Mouse (Mus musculus) kidney, embryonic 16.5 days (tissue): ENCODE results near the gene Maml3. TPM values are rescaled to one million over a fixed set of nuclear protein-coding genes. Genes with fewer than 3 reads are reported as not detected.

Source experiments
- ATAC-seq: fragments of 200-750 bp; cut with Nextera tagmentation; 2 replicates; pipeline ENCODE4 v1.8.0; 2017; ENCODE audit warnings: moderate TSS enrichment; ENCODE audit not compliant: low FRiP score, low TSS enrichment
- H3K27ac ChIP-seq: fragments of 300-500 bp; sonication (generic); 2 replicates; pipeline ENCODE4 v1.5.1; 2014; ENCODE audit warnings: low read length
- H3K27me3 ChIP-seq: fragments of 300-500 bp; sonication (generic); 2 replicates; pipeline ENCODE4 v1.6.1; 2014; ENCODE audit warnings: low read length, control low read depth, mixed read lengths; ENCODE audit not compliant: insufficient read depth
- H3K36me3 ChIP-seq: fragments of 300-500 bp; sonication (generic); 2 replicates; pipeline ENCODE4 v1.6.1; 2014; ENCODE audit warnings: low read length, control low read depth, mixed read lengths; ENCODE audit not compliant: insufficient read depth
- H3K4me1 ChIP-seq: fragments of 300-500 bp; sonication (generic); 2 replicates; pipeline ENCODE4 v1.6.1; 2014; ENCODE audit warnings: low read length, control low read depth, mixed read lengths; ENCODE audit not compliant: insufficient read depth
- H3K4me2 ChIP-seq: fragments of 300-500 bp; sonication (generic); replicated peaks from 2 replicates; pipeline ENCODE4 v1.6.1; 2014; ENCODE audit warnings: low read depth, low read length
- H3K4me3 ChIP-seq: fragments of 300-500 bp; sonication (generic); 2 replicates; pipeline ENCODE4 v1.5.1; 2014; ENCODE audit warnings: mild to moderate bottlenecking, low read length
- H3K9ac ChIP-seq: fragments of 300-500 bp; sonication (generic); replicated peaks from 2 replicates; pipeline ENCODE4 v1.6.1; 2014; ENCODE audit warnings: low read length
- H3K9me3 ChIP-seq: fragments of 300-500 bp; sonication (generic); 2 replicates; pipeline ENCODE4 v1.6.1; 2016; ENCODE audit warnings: low read length, control low read depth
- WGBS: fragments of 180-500 bp; shearing (Covaris S2); extraction: QIAGEN DNeasy Blood & Tissue Kit; methylation state at CpG from one replicate; pipeline ENCODE4 v1.1.7; 2014; 5-methylcytosine and 5-hydroxymethylcytosine counted together
- polyA plus RNA-seq: library from polyadenylated mRNA; unstranded; fragments of >200 nt; fragmentation: Nextera tagmentation; extraction: Ambion mirVana; gene quantifications from 2 replicates; pipeline ENCODE4 v1.2.1, GENCODE M21; 2015

Gene Maml3
- polyA plus RNA-seq, 1 experiment from 2014 or later, result 6.7 TPM

DNA sequence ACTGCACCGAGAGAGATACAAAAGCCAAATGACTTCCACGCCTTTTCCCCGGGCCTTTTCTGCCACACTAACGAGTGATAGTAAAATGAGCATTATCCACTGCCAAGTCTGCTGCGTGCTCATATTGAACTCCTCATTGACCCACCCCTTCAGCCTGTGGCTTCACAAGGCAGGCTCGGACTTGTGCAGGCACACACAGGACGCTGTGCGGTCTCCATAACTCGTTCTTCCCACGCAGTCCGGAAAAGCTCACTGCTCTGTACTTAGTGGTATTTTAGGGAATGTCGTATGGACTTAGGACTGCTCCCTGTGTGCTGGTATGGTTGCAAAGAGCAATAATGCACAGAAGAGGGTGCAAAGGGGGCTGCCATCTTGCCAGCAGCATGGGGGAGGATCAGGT lies 262.7 kb downstream of the Maml3 start:
- no peak overlapping the region for H3K27ac ChIP-seq
- 76% methylated on average over 12 of the region's 12 CpGs for WGBS
- no peak for ATAC-seq

DNA sequence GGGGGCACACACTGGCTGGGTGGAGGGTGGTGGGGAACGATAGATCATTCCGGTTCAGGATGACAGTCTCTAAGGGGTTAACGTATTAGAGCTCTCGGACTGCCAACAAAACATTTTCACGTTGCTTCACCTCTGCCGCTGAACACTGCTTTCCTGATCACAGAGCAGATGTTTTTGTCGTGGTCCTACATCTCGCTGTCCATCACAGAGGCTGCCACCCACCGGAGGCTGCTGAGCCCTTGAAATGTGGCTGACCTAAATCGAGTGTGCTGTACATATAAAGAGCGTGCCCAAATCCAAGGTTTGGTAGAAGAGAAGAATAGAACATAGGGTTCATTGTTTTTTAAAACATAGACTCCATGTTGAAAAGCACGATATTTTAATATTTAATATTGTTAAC lies 263.3 kb downstream of the Maml3 start:
- no peak overlapping the region for H3K9ac ChIP-seq
- 63% methylated on average over 12 of the region's 12 CpGs for WGBS
- H3K4me2 ChIP-seq, result no peak overlapping the region
- peaks cover 6% of the 10 kb centered on the region for H3K4me1 ChIP-seq
- H3K4me3 ChIP-seq, result no peak overlapping the region
- H3K27me3 ChIP-seq, result no peaks in the 10 kb centered on the region
- ATAC-seq, result no peak
- no peaks in the 10 kb centered on the region for H3K36me3 ChIP-seq
- no peak overlapping the region for H3K27ac ChIP-seq
- H3K9me3 ChIP-seq, result no peaks in the 10 kb centered on the region

More for the DNA sequence above, 262.7 kb downstream of the Maml3 start:
- H3K4me3 ChIP-seq, result no peak overlapping the region
- no peaks in the 10 kb centered on the region for H3K9me3 ChIP-seq
- no peaks in the 10 kb centered on the region for H3K36me3 ChIP-seq
- no peak overlapping the region for H3K9ac ChIP-seq
- no peaks in the 10 kb centered on the region for H3K27me3 ChIP-seq
- H3K4me2 ChIP-seq, result no peak overlapping the region
- H3K4me1 ChIP-seq, result peaks cover 6% of the 10 kb centered on the region

DNA sequence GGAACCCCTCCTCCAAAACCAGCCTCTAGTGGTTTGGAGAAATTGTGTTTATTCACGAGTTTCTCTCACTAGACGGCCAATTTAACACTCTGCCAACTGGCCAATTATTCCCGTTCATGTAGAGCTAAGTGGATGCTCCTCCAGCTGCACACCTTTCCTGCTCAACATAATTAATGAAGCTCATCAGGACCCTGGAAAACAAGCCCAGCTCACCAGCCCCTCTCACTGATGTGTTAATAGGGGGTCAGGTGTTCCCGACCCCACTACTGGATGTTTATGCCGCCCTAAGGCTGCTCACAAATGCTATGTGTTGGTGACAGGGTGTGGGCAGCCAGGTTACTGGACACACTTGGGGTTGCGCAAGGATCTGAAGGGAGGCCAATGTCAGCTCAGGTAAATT lies 263.7 kb downstream of the Maml3 start:
- Histone ChIP-seq H3K36me3 (no peaks in the 10 kb centered on the region), H3K9ac (no peak overlapping the region), H3K9me3 (no peaks in the 10 kb centered on the region), H3K27me3 (no peaks in the 10 kb centered on the region), H3K4me2 (no peak overlapping the region), H3K4me1 (peaks cover 9% of the 10 kb centered on the region), H3K4me3 (no peak overlapping the region), H3K27ac (no peak overlapping the region)
- 67% methylated on average over 6 of the region's 6 CpGs for WGBS
- ATAC-seq, result no peak

DNA sequence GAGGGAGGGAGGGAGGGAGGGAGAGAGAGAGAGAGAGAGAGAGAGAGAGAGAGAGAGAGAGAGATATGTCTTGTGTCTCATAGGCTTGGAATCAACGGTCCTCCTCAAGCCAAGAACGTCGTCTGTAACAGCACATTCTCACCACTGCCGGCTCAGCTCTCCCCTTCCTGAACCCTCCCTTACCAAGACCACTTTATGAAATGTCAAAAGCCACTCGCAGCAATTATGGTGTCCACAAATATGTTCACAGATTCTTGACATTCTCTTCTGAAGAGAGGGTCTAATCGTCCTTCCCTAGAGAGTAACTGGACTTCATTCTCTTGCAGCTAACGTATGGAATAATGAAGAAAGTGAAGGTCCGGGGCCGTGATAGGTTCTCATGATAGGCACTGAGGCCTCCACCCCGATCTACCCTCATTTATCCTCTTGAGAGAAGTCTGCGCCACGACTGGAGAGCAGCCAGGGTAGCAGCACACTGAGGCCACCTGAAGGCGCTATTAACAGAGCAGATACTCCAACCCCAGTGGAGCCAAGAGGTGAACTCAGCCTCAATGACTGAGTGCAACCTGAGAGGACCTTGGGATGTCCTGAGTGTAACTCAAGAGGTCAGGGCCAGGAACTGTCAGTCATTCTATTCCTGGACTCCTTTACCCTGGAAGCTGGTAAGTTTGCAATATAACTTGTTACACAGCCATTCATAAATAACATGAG lies 264.6 kb downstream of the Maml3 start:
- no peaks in the 10 kb centered on the region for H3K27me3 ChIP-seq
- no peak overlapping the region for H3K27ac ChIP-seq
- H3K9me3 ChIP-seq, result no peaks in the 10 kb centered on the region
- H3K36me3 ChIP-seq, result no peaks in the 10 kb centered on the region
- ATAC-seq, result no peak
- H3K9ac ChIP-seq, result no peak overlapping the region
- H3K4me2 ChIP-seq, result no peak overlapping the region
- peaks cover 11% of the 10 kb centered on the region for H3K4me1 ChIP-seq
- WGBS, result 90% methylated on average over 13 of the region's 13 CpGs
- no peak overlapping the region for H3K4me3 ChIP-seq

DNA sequence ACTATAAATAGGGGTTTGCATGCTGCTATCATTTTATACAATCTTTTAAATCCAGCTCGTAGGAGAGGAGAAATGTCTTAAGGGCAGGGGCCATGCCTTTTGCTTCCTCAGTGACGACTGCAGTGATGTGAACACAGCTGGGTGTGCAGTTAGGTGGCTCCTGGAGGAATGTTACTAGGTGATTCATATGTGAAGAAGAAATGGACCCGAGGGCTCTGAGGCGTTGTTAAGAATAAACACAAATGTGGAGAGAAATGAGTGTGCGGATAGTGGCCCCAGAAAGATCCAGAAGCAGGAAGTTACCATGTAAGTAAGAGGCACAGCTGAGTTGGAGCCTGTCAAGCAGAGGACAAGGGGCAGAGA lies 265.5 kb downstream of the Maml3 start:
- H3K4me2 ChIP-seq, result no peak overlapping the region
- H3K9ac ChIP-seq, result no peak overlapping the region
- no peaks in the 10 kb centered on the region for H3K36me3 ChIP-seq
- H3K27ac ChIP-seq, result no peak overlapping the region
- whole genome bisulfite sequencing, result 69% methylated on average over 5 of the region's 5 CpGs
- H3K27me3 ChIP-seq, result no peaks in the 10 kb centered on the region
- ATAC-seq, result no peak
- peaks cover 11% of the 10 kb centered on the region for H3K4me1 ChIP-seq
- no peaks in the 10 kb centered on the region for H3K9me3 ChIP-seq
- no peak overlapping the region for H3K4me3 ChIP-seq

DNA sequence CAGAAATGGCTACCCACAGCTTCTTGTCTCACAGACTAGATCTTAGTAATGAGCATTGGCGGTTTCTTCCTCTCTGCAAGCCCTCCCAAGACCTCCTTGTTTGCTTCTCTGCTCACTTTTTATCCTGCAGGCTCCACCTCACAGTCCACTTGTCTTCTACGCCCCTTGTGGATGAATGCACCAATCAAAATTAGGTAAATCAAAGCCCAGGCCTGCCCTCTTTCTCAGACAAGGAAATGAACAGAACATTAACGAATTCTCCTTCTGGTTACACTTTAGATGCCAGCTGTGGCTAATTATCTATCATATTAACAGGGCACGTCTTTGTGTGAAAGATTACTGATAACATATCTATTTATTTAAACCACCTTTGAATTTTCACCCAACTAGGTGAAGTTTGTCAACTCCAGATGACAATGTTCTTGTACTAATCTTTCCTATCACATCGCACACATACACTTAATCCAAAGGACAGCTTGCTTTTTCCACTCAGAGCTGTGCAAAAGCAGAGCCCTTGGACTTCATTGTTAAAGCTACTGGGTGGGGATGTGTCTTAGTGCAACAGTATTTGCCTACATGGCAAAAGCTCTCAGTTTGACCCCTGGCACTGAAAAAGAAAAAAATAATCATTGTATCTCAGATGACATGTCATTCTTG lies 266.1 kb downstream of the Maml3 start:
- no peak for ATAC-seq
- H3K9ac ChIP-seq, result no peak overlapping the region
- H3K4me1 ChIP-seq, result peaks cover 11% of the 10 kb centered on the region
- no peaks in the 10 kb centered on the region for H3K9me3 ChIP-seq
- H3K27me3 ChIP-seq, result no peaks in the 10 kb centered on the region
- no peak overlapping the region for H3K4me2 ChIP-seq
- no peak overlapping the region for H3K4me3 ChIP-seq
- WGBS, result 80% methylated on average over 5 of the region's 5 CpGs
- no peak overlapping the region for H3K27ac ChIP-seq
- H3K36me3 ChIP-seq, result no peaks in the 10 kb centered on the region

DNA sequence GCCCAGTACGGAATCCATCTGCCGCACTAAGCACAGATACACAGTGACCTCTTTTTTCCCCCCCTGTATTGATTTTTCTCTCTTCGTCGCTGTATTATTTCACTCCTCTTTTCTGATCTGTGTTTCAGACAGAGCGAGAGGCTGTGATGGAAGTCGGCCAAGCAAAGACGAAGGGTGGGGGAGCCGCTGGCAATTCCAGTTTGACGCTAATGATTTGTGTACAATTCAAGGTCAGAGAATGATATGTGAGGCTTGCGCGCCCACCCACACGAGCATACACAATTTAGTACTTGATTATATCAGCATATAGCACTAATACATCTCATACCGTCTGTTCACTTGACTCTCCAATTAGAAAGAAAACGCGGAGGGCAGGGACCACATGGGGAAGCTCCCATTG lies 271.9 kb downstream of the Maml3 start:
- H3K9ac ChIP-seq, result no peak overlapping the region
- H3K4me1 ChIP-seq, result peaks cover 14% of the 10 kb centered on the region
- no peaks in the 10 kb centered on the region for H3K36me3 ChIP-seq
- H3K27me3 ChIP-seq, result no peaks in the 10 kb centered on the region
- no peak overlapping the region for H3K4me3 ChIP-seq
- 37% methylated on average over 15 of the region's 15 CpGs for WGBS
- no peaks in the 10 kb centered on the region for H3K9me3 ChIP-seq
- no peak for ATAC-seq
- H3K27ac ChIP-seq, result no peak overlapping the region
- no peak overlapping the region for H3K4me2 ChIP-seq

DNA sequence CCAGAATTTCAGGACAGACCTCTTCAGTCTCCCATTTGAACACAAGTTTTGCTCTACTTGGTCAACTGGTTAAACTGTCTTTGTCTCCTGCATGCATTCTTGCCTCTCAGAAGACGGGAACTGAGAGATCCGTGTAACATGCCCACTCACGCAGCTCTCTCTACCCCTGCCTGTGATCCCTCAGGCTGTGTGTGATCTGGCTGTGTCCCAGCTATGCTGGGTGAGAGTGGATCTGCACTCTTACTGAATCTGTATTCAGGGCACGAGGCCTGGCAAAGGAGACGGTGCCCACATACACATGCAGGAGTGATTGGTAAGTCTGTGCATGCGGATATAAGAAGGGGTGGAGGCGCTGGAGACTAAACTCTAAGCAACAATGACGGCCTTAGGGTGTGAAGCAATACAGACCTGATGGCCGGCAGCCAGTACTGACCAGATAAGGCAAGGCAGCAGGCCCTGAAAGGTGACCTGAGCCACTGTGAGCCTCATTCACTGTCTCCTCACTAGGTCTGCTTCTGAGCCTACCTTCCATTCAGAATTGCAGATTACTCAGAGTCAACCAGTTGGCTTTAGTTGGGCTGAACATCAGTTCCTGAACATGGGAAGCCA lies 274.0 kb downstream of the Maml3 start:
- H3K4me1 ChIP-seq, result peaks cover 9% of the 10 kb centered on the region
- no peak overlapping the region for H3K4me2 ChIP-seq
- no peak overlapping the region for H3K4me3 ChIP-seq
- H3K27me3 ChIP-seq, result no peaks in the 10 kb centered on the region
- no peaks in the 10 kb centered on the region for H3K9me3 ChIP-seq
- H3K27ac ChIP-seq, result no peak overlapping the region
- WGBS, result 87% methylated on average over 9 of the region's 9 CpGs
- H3K36me3 ChIP-seq, result no peaks in the 10 kb centered on the region
- no peak overlapping the region for H3K9ac ChIP-seq
- no peak for ATAC-seq

DNA sequence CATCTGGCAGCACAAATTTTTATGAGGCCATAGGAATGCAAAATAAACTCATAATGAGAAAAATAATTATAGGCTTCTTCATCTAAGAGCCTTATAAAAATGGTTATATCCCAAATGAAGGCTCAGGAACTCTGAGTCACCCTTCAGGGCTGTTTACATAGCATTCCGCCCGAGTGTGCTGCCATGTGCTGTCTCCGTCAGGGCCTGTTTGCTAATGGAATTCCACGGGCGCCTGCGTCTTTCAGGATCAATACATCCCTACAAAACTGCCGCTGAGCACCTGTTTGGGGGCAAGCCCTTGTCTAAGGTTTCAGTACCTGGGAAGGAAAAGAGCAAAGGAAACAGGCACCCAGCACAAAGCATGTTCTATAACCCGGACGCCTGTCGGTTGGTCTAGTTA lies 279.3 kb downstream of the Maml3 start:
- Histone ChIP-seq H3K9me3 (no peaks in the 10 kb centered on the region), H3K4me2 (no peak overlapping the region), H3K27me3 (no peaks in the 10 kb centered on the region), H3K27ac (no peak overlapping the region), H3K4me3 (no peak overlapping the region), H3K36me3 (no peaks in the 10 kb centered on the region), H3K4me1 (no peaks in the 10 kb centered on the region), H3K9ac (no peak overlapping the region)
- no peak for ATAC-seq
- 74% methylated on average over 10 of the region's 10 CpGs for WGBS

DNA sequence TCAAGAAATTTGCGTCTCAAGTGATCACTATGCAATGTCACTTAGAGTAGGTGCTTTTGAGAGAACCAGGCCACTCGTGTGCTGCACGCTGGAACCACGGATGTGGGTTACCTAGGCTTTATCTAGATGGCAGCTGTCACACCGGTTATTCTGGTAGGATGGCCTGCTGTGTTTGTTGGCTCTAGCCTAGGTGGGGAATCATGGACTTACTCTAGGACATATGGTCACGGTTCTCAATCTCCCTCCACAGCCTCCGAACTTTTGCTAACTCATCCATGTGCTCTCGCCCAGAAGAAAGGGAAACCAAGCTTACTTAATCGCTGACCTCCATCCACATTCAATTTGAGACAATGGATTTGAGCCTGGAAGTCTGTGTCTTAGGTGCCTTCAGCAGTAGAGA lies 280.4 kb downstream of the Maml3 start:
- H3K4me1 ChIP-seq, result no peaks in the 10 kb centered on the region
- no peaks in the 10 kb centered on the region for H3K27me3 ChIP-seq
- no peak overlapping the region for H3K4me2 ChIP-seq
- H3K36me3 ChIP-seq, result no peaks in the 10 kb centered on the region
- no peaks in the 10 kb centered on the region for H3K9me3 ChIP-seq
- ATAC-seq, result no peak
- H3K9ac ChIP-seq, result no peak overlapping the region
- WGBS, result 85% methylated on average over 9 of the region's 9 CpGs
- no peak overlapping the region for H3K27ac ChIP-seq
- H3K4me3 ChIP-seq, result no peak overlapping the region
